Mouse (Mus musculus): ENCODE results near the gene Fam107a. TPM values are rescaled to one million over a fixed set of nuclear protein-coding genes. Genes with fewer than 3 reads are reported as not detected.

The Fam107a gene
- total RNA-seq (2023): not detected

GRCm38 (mm10) chr14:8317194-8318097 is at the start of gene Fam107a:
TSS of gene Fam107a (minus strand) at chr14:8318023.

DNA sequence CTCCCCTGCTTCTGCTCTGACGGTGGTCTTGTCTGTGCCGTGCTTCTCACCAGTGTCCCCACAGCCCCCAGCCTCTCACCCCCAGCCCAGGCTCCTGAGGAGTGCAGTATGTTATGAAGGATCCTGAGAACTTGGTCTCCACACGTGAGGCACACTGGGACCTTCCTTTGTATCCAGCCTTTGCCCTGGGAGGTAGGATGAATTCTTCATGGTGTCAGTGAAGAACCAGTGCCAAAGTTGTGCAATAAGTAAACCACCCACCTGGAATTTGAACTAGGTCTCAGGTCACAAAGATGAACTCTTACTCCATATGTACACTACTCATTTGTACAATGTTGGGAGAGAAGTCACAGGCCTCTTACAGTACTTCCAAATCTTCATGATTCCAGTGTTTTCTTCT is 58.7 kb downstream of the Fam107a start, which contains the start of gene Acox2:
Acox2 (minus strand) TSS at position 188 of the 400 bp plus-strand sequence.

Other genes starting within 250 kb of the Fam107a start
- 1 to 10 TPM; 4.6 to 5.0 TPM for gene Rpp14, start 237.7 kb downstream of the Fam107a start, total RNA-seq (2023)
- 10 to 100 TPM; 54.7 to 58.6 TPM for gene Pxk, start 219.8 kb downstream of the Fam107a start, total RNA-seq (2023)
- 10 to 100 TPM; 80.7 to 85.0 TPM for gene Pdhb, start 145.0 kb downstream of the Fam107a start, total RNA-seq (2023)
- gene Kctd6, start 103.9 kb downstream of the Fam107a start, total RNA-seq (2023): 1 to 10 TPM; 6.1 to 8.2 TPM
- gene Acox2, start 58.7 kb downstream of the Fam107a start, total RNA-seq (2023): not detected
- gene Oit1, start 60.7 kb upstream of the Fam107a start, total RNA-seq (2023): not detected